Mouse (Mus musculus) testis, adult 2 months (tissue): Measurements from ENCODE around the gene Sorbs2.

ENCODE experiments used
- CTCF ChIP-seq: fragments of 200-500 bp; IDR thresholded peaks from 2 replicates; pipeline ENCODE4 v1.5.1; 2012; ENCODE audit warnings: low read depth, mild to moderate bottlenecking, inconsistent platforms, low read length, moderate library complexity; ENCODE audit not compliant: control insufficient read depth, insufficient read depth, insufficient replicate concordance
- POLR2A ChIP-seq: fragments of 200-500 bp; IDR thresholded peaks from 2 replicates; pipeline ENCODE4 v1.6.1; 2012; ENCODE audit warnings: low read depth, mild to moderate bottlenecking, inconsistent platforms, low read length, moderate library complexity; ENCODE audit not compliant: control insufficient read depth

DNA sequence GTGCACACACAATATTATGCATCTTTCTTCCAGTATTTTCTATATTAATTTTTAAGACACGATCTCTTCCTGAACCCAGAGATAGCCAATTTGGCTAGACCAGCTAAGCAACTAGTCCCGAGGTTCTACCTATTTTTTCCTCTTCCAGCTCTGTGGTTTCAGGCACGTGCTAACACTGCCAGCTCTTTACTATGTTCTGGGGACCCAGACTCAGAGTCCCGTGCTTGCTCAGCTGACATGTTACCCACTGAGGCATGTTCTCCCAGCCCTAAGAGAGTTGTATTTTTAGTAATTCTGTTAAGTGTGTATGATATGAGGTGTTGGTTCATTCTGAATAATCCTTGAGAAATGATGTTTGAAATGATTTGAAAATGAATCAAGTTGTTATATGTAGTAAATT lies 62.5 kb downstream of the Sorbs2 start:
- TF ChIP-seq POLR2A (no peak), CTCF (no peak)
